Mouse (Mus musculus) midbrain, postnatal 0 days (tissue): ENCODE results near the gene Plekhm1. TPM values are rescaled to one million over a fixed set of nuclear protein-coding genes. Genes with fewer than 3 reads are reported as not detected.
A peak's percentile ranks its signal among the peaks of the same experiment; 100 is the strongest.

ENCODE experiments used
- ATAC-seq: fragments of 200-750 bp; cut with Nextera tagmentation; 2 replicates; pipeline ENCODE4 v1.8.0; 2017; ENCODE audit warnings: moderate number of reproducible peaks, mild to moderate bottlenecking, moderate TSS enrichment, moderate library complexity; ENCODE audit not compliant: low FRiP score
- DNase-seq: peaks from one replicate; pipeline ENCODE4 v3.0.0-alpha.2; 2015; ENCODE audit warnings: low spot score
- H3K27ac ChIP-seq: fragments of 300-500 bp; sonication (generic); 2 replicates; pipeline ENCODE4 v1.5.1; 2014; ENCODE audit warnings: low read depth, mild to moderate bottlenecking, low read length, mixed read lengths
- H3K27me3 ChIP-seq: fragments of 300-500 bp; sonication (generic); 2 replicates; pipeline ENCODE4 v1.6.1; 2014; ENCODE audit warnings: low read length, control low read depth, mixed read lengths; ENCODE audit not compliant: insufficient read depth
- H3K36me3 ChIP-seq: fragments of 300-500 bp; sonication (generic); 2 replicates; pipeline ENCODE4 v1.6.1; 2014; ENCODE audit warnings: low read length, control low read depth, mixed read lengths; ENCODE audit not compliant: insufficient read depth
- H3K4me1 ChIP-seq: fragments of 300-500 bp; sonication (generic); 2 replicates; pipeline ENCODE4 v1.6.1; 2014; ENCODE audit warnings: mild to moderate bottlenecking, control low read depth, antibody characterized with exemption, low read length, mixed read lengths; ENCODE audit not compliant: insufficient read depth
- H3K4me2 ChIP-seq: fragments of 300-500 bp; sonication (generic); 2 replicates; pipeline ENCODE4 v1.6.1; 2014; ENCODE audit warnings: low read depth, mild to moderate bottlenecking, low read length, mixed read lengths; ENCODE audit not compliant: poor library complexity, severe bottlenecking
- H3K4me3 ChIP-seq: fragments of 300-500 bp; sonication (generic); 2 replicates; pipeline ENCODE4 v1.5.1; 2014; ENCODE audit warnings: low read depth, mild to moderate bottlenecking, low read length, moderate library complexity
- H3K9ac ChIP-seq: fragments of 300-500 bp; sonication (generic); replicated peaks from 2 replicates; pipeline ENCODE4 v1.6.1; 2014; ENCODE audit warnings: mild to moderate bottlenecking, low read length, moderate library complexity, mixed read lengths; ENCODE audit not compliant: poor library complexity, severe bottlenecking
- H3K9me3 ChIP-seq: fragments of 300-500 bp; sonication (generic); 2 replicates; pipeline ENCODE4 v1.6.1; 2016; ENCODE audit warnings: low read length, control low read depth
- CTCF ChIP-seq: IDR thresholded peaks from 2 replicates; pipeline ENCODE4 v1.5.1; 2016; ENCODE audit warnings: antibody characterized with exemption, mild to moderate bottlenecking
- WGBS: fragments of 180-500 bp; shearing (Covaris S2); extraction: QIAGEN DNeasy Blood & Tissue Kit; methylation state at CpG from one replicate; pipeline ENCODE4 v1.1.7; 2014; 5-methylcytosine and 5-hydroxymethylcytosine counted together
- polyA plus RNA-seq: library from polyadenylated mRNA; unstranded; fragments of >200 nt; fragmentation: Nextera tagmentation; extraction: Ambion mirVana; gene quantifications from 2 replicates; pipeline ENCODE4 v1.2.1, GENCODE M21; 2015
- total RNA-seq: library from RNA; depleted of rRNA; stranded (reverse); fragments of >200 nt; gene quantifications from 2 replicates; pipeline ENCODE4 v1.2.3, GENCODE M21; 2014

Plekhm1 gene
- total and polyA plus RNA-seq, 2 experiments from 2014 or later = 6.0 to 7.8 TPM

DNA sequence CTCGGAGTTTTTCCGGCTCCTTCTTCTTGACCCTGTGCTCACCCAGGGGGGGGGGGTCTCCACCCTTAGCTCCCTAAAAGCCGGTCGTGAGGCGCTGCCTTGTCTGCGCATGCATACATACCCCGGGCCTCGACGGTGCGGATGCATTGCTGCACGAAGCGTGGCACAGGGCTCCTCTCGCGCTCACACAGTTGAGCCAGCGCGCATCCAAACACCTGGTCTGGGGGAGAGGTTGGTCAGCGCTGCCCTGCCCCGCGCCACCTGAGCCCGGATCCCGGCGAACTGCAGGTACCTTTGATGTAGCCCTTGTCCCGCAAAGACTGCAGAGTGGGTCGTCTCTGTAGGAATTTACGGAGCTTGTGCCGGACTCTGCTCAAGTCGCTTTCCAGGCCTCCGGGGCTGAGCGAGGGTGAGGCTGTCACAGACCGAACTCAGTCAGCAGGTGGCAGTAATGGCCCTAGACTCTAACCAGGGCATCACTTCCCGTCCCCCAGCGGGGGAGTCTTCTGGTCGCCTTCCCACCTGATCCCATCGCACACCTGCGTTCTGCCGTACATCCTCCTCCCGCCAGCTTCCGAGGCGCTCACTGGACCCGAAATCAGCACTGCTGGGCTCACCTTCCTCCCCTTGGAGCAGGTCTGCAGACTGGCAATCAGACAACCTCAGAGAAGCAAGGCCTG, 78.6 kb downstream of the Plekhm1 start:
- H3K9ac ChIP-seq = peak overlapping the region; percentile 44
- H3K36me3 ChIP-seq = no peaks in the 10 kb centered on the region
- ATAC-seq (no peak), DNase-seq (peak; percentile 73)
- H3K27ac ChIP-seq = peak overlapping the region; percentile 57; the same call in 1 of the 2 replicates
- 14% methylated on average over 40 of the region's 40 CpGs for WGBS
- H3K4me3 ChIP-seq = peak overlapping the region; percentile 29
- H3K27me3 ChIP-seq = no peaks in the 10 kb centered on the region
- peak; percentile 70 for TF ChIP-seq CTCF
- 0 out of 2 replicates have a peak, but pooled peaks cover 6% of the 10 kb centered on the region for H3K4me1 ChIP-seq
- peak overlapping the region; percentile 50 for H3K4me2 ChIP-seq
- no peaks in the 10 kb centered on the region for H3K9me3 ChIP-seq

DNA sequence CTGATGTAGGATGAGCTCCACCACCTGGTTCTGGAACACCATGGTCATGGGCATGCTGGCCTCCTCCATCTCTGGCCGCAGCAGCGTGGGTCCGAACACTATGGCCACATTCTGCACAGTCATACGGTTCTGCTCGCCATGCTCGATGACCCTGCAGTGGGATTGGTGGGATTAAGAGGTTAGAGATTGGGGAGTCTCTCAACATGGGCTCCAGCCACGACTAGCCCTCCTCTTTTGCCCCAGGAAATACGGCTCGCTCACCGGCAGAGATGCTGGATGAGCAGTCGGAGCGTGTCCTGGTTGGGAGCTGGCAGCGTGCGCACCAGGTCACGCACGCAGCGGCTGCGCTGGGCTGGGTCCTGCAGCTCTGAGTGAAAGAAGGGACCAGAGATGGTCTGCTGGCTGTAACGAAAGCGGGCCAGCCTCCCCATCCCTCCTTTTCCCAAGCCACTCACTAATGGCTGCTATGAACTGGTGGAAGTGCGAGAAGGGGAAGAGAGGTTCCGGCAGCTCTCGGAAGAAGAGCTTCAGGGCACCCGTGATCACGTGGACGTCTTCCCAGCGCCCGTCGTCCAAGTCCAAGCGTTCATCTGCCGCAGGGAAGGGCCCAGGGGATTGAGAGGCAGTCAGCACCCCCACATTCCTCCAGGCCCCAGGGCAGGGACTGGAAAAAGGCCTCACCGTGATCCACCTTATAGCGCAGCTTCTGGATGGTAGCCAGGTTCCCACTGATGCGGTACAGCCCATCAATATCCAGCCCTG, 79.4 kb downstream of the Plekhm1 start:
- H3K27ac ChIP-seq = peak overlapping the region; percentile 57
- no peak for TF ChIP-seq CTCF
- 0 out of 2 replicates have a peak, but pooled peaks cover 6% of the 10 kb centered on the region for H3K4me1 ChIP-seq
- no peaks in the 10 kb centered on the region for H3K9me3 ChIP-seq
- peak overlapping the region; percentile 50 for H3K4me2 ChIP-seq
- H3K9ac ChIP-seq = peak overlapping the region; percentile 44
- no peaks in the 10 kb centered on the region for H3K27me3 ChIP-seq
- 25% methylated on average over 34 of the region's 34 CpGs for WGBS
- DNase-seq (peak; percentile 30), ATAC-seq (peak; percentile 28; the same call in 1 of the 2 replicates)
- H3K4me3 ChIP-seq = peak overlapping the region; percentile 29
- no peaks in the 10 kb centered on the region for H3K36me3 ChIP-seq

DNA sequence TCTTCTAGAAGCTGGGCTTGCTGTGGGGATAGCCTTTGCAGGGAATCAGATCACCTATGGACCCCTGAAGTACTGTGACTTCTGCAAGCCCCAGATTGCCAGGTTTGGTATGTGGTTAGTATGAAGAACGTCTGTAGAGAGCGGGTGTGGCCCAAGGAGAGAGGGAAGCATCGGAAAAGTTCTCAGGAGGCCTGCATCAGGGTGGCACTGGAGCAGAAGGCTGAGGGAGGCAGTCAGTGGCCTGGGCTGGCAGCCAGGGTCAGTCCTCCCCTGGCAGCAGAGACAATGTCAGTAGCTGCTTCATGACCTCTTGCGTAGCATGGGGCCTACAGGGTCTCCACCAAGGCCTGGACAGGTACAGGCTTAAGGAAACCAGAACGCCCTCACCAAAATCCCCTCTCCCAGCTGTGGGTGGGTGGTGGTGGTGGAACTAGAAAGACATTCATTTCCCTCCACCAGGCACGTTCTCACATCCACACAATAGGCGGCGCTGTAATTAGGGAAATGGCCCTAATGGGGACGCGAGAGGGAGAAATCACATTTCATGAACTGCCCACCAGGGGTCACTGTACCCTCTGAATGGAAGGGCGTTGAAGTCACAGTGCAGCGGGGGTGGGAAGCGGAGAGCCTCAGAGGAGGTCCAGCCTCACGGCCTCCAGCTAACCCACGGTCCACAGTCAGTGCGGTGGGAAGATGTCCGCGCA, 80.1 kb downstream of the Plekhm1 start:
- no peaks in the 10 kb centered on the region for H3K36me3 ChIP-seq
- H3K4me3 ChIP-seq = peak overlapping the region; percentile 29
- no peaks in the 10 kb centered on the region for H3K27me3 ChIP-seq
- H3K4me2 ChIP-seq = peak overlapping the region; percentile 50
- ATAC-seq (peak; percentile 63; the same call in 1 of the 2 replicates), DNase-seq (peak; percentile 94)
- no peaks in the 10 kb centered on the region for H3K9me3 ChIP-seq
- 24% methylated on average over 18 of the region's 18 CpGs for WGBS
- H3K4me1 ChIP-seq = 0 out of 2 replicates have a peak, but pooled peaks cover 6% of the 10 kb centered on the region
- TF ChIP-seq CTCF = peak; percentile 96
- peak overlapping the region; percentile 44; the same call in 1 of the 2 replicates for H3K9ac ChIP-seq
- peak overlapping the region; percentile 47; the same call in 1 of the 2 replicates for H3K27ac ChIP-seq

DNA sequence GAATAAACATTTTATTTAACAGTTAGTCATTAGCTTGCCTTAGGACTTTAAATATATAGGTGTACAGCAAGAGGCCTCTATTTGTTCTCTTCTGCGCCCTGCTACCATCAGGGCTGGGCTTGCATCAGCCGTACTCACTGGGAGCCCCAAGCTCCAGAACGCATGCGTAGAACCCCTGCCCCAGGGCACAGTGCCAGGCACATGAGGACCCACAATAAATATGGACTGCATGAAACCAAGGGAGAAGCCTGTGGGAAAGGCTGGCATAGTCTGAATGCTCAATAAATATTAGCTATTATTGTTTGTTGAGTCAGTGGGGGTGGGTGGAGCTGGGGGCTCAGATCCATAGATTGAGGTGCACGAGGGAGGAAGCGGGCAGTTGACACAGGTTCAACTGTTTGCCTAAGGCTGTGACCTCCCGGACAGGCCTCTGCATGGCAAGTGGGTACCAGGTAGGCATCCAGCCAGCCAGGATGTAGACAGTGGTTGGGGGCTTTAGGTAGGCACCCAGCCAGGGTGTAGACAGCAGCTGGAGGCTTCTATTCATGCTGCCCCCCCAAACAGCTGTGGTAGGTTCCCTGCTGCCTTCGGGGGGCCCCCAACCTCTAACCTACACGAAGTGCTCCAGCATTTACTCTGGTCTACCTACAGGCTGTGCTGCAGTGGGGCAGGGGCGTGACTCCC, 80.8 kb downstream of the Plekhm1 start:
- Histone ChIP-seq H3K27ac (no peak overlapping the region), H3K27me3 (no peaks in the 10 kb centered on the region), H3K4me2 (no peak overlapping the region), H3K36me3 (no peaks in the 10 kb centered on the region), H3K9ac (no peak overlapping the region), H3K9me3 (no peaks in the 10 kb centered on the region), H3K4me1 (0 out of 2 replicates have a peak, but pooled peaks cover 6% of the 10 kb centered on the region), H3K4me3 (no peak overlapping the region)
- DNase-seq (no peak), ATAC-seq (no peak)
- TF ChIP-seq CTCF = no peak
- 91% methylated on average over 10 of the region's 10 CpGs for WGBS

DNA sequence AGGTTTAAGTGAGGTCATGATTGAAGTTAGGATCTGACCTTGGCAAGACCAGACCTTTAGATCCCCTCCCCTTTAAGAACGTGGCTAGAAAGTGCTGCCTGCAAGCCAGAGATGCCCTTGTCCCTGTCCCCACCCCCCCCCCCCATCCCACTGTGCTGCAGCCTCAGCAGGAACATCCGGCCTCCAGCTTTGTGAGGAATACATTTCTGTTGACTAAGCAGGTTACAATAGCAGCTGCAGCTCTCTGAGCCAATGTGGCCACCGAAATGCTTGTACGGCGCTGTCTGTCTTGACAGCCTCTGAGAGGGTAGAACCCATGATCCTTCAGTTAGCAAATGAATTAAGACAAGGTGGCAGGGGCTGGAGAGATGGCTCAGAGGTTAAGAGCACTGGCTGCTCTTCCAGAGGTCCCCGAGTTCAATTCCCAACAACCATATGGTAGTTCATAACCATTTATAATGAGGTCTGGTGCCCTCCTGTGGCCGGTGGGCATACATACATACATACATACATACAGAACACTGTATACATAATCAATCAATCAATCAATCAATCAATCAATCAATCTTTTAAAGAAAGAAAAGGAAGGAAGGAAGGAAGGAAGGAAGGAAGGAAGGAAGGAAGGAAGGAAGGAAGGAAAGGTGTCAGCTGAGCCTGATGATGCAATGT, 81.7 kb downstream of the Plekhm1 start:
- Histone ChIP-seq H3K9me3 (no peaks in the 10 kb centered on the region), H3K4me3 (no peak overlapping the region), H3K4me1 (0 out of 2 replicates have a peak, but pooled peaks cover 6% of the 10 kb centered on the region), H3K9ac (no peak overlapping the region), H3K27ac (no peak overlapping the region), H3K27me3 (no peaks in the 10 kb centered on the region), H3K4me2 (no peak overlapping the region), H3K36me3 (no peaks in the 10 kb centered on the region)
- ATAC-seq = no peak
- peak; percentile 57 for TF ChIP-seq CTCF
- no peak for DNase-seq
- WGBS = 67% methylated on average over 7 of the region's 7 CpGs
